Mouse (Mus musculus): ENCODE measurements at regions not wholly inside any gene's neighbourhood (a gene's known extent, or its start where the extent isn't known, plus 50 kb on each side); places are given as distances from the start of the nearest gene placed in this dataset.
"Not testable (repeated sequence)": the region's sequence is repeated elsewhere in the genome, so short reads cannot be mapped to it uniquely, and the experiment has no call there.

DNA sequence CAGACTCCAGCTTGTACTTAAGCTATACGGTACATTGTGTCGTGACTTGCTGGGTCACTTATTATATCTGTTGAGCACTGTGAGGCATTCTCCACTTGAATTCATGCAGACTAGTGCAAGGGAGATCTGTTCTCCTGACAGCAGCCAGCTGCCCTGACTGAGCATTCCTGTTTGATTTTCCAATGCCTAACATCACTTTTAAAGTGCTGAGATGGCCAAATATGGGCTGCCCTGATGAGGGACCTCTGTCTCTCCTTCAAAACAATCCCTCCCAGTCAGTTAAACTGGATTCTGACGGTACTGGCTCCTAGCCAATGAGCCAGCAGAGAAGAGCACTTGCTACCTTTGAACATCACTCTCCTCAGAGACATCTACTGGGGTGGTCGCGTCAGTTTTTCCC is 57.6 kb upstream of the Lekr1 start:
- no peak for DNase-seq (ENCODE audit: low spot score in 2 of 2)

DNA sequence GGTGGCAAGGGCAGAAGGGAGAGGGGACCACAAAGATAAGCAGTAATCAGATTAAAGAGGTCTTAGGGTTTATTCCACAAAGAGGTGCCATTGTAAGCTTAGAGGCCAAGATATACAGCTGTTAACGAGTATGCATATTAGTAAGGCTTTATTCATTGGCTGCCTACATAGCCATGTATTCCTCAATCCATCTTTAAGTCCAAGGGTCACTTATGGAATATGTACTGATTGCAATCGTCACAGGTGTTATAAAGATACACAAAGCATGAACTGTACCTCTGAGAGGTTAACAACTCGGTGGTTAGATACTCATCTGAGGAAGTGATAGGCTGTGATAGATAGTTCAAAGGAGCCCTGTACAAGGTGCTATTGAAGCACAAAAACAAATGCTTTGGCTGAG is 54.3 kb upstream of the Lekr1 start:
- no peak for DNase-seq (ENCODE audit: low spot score in 2 of 2)

DNA sequence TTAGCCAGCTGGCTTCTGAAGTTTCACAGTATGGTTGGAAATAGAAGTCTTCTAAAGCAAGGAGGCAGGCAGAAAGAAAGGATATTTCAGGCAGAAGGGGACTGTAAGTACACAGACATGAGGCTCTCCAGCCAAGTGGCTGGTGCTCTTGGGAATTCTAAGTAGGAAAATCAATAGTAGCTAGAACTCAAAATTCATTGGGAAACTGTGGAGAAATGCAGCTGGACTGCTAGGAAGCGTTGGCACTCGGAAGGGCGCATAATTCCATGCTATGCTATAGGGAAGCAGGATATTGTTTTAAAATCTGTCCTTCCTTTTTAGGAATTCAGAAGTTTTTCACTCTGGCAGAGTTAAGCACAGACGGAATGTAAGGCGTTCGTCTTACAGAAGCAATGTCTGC is 53.6 kb upstream of the Lekr1 start:
- DNase-seq (ENCODE audit: low spot score in 2 of 2): peak; percentile 11 to 31

DNA sequence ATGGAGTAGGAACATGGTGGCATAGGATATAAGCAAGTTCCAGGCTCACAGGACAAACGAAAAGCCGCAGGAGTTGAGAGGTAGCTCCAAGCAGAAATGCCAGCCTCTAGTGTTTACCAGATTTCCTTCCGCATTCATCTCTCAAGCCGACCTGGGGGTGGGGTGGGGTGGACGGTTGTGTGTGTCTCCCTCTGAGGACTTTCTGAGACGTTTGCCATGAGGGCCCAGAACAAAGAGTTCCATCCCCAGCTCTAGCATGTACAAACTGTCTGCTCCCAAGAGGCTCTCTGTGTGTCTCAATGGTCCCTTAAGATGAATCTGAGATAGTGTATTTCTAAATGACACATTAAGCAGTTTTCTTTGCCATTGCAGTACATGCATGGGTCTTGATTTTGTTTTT is 53.1 kb upstream of the Lekr1 start:
- no peak for DNase-seq (ENCODE audit: low spot score in 2 of 2)

DNA sequence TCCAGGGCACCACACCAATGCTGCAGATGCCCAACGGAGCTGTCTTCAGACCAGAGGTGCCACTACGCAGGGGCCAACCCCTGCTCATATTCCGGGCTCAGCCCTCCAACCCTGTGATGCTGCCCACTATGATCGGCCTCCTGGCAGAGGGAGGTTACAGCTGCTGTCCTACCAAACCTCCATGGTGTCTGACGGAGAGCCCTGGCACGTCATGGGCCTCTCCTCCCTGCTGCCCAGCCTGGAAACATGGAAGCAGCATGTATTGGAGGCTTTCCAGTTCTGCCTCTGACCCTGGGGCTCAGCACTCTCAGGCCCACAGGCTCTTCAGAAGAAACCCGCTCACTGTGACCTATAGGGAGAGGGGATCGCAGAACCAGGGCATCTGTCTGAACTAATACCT is 51.1 kb upstream of the Lekr1 start:
- DNase-seq (ENCODE audit: low spot score in 2 of 2): not testable (repeated sequence)

Measured in frontal cortex, postnatal 36 days (tissue).